Mouse (Mus musculus) retina, adult 2 months (tissue): Measurements from ENCODE around the gene Pdcd2.
A peak's percentile ranks its signal among the peaks of the same experiment; 100 is the strongest.
"Not testable (repeated sequence)": the region's sequence is repeated elsewhere in the genome, so short reads cannot be mapped to it uniquely, and the experiment has no call there.

Experiments used
- DNase-seq: peaks from one replicate; pipeline ENCODE4 v3.0.0-alpha.2; 2012; ENCODE audit warnings: low read depth, low spot score

Pdcd2 gene

GRCm38 (mm10) chr17:15526986-15527810, at the start of gene Pdcd2:
Gene Pdcd2, minus strand, starts transcription at chr17:15527301.
- DNase-seq, result peak; percentile 78

DNA sequence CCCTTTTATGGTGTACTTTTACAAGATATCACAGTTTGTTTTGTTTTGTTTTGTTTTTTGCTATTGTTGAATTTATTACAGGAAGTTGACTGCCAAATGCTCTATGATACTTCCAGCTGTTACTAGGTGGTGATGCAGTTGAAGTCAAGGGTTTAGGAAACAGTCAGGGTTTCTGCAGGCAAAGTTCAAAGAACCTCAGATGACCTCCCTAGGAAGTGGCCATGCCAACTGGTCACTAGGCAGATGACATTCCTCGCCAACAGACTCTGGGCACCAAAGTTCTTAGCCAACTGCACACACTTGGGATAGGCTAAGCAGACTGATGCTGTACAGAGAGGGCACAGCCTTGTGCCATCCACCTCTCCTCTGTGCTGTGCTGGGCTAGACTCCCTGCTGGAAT, 48.0 kb upstream of the Pdcd2 start:
- no peak for DNase-seq

- DNase-seq, result no peak
Observed at GRCm38 (mm10) chr17:15566908-15567307, 39.8 kb upstream of the Pdcd2 start.

- no peak for DNase-seq
Observed at GRCm38 (mm10) chr17:15564928-15565300, 37.8 kb upstream of the Pdcd2 start.

DNA sequence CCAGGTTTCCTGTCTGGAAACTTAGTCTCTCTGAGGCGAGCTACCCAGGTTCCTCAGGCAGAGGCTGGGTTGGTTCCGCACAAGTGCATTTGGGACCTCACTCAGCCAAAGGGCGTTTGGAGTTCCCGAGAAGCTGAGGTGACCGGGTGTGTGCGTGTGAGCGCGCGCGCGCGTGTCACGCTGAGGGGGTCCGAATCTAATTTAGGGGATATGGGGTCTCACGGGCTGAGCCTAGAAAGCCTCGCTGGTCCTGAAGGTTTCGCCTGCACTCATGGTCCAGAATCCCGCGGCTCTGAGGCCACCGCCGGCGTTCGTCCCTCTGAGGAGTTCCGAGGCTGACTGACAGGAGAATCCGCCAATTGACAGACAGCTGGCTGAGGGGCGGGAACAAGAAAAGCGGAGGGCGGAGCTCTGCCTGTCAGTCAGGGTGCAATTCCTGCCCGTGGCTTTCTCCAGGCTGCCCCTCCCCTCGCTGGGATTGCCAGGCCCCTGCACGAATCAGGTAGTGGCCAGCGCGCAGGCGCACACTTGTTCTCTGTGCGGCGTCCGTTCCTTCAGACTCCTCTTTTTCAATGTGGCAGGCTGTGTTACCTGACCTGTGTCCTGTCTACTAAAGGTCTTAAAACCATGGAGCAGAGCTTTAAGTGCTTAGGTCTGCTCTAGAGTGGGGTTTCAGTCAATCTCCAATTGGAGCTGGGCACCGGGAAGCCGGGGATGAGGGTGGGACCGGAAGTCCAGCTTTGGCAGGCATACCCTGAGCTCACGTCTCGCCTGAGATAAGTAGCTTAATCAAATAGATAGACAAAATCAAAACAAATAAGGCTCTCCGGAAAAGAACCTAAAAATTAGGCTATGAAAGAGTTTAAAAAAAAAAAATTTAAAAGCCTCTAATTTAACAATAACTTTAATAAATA, 37.2 kb upstream of the Pdcd2 start, which contains the start of gene Prdm9:
Prdm9 (minus strand) TSS at position 341 of the 914 bp plus-strand sequence.
- DNase-seq, result peak; percentile 99

- DNase-seq, result no peak
Observed at GRCm38 (mm10) chr17:15559946-15560345, 32.8 kb upstream of the Pdcd2 start.

DNA sequence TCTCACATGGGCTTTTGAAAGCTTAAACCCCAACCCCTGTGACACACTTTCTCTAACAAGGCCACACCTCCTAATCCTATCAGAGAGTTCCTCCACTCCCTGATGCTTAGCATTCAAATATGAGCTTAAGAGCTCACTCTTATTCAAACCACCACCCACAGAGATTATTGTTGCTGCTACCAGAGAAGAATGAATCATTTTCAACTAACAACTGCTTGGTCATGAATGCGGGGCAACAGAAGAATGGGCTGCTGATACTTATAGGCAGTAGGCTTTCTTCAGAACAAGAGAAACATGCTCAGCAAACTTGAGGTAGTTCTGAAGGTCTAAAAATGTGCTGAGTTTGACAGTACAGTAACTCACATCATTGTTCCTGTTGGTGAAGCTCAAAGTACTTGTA, 22.6 kb upstream of the Pdcd2 start:
- DNase-seq, result no peak

- no peak for DNase-seq
Observed at GRCm38 (mm10) chr17:15546440-15546839, 19.3 kb upstream of the Pdcd2 start.

GRCm38 (mm10) chr17:15543868-15544267, 16.8 kb upstream of the Pdcd2 start:
- DNase-seq, result not testable (repeated sequence)

DNA sequence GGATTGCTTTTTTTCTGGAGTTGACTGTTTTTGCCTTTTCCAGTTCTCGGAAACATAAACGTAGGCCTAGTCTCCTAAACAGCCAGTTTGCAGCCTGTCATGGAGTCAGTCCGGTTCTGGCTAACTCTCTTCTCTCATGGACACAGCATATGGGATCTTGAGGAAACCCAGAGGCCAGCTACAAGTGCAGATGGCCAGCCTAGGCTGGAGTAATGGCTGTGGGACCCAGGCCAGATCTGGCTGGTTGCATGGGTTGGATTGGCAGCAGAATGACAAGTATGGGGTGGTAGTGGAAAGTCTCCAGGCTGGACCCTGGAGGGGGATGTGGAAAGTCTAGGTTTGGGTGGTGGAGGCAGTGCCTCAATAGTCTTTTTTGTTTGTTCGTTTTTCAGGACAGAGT, 13.2 kb upstream of the Pdcd2 start:
- DNase-seq, result no peak

GRCm38 (mm10) chr17:15536457-15536904, 9.4 kb upstream of the Pdcd2 start:
- DNase-seq, result no peak

DNA sequence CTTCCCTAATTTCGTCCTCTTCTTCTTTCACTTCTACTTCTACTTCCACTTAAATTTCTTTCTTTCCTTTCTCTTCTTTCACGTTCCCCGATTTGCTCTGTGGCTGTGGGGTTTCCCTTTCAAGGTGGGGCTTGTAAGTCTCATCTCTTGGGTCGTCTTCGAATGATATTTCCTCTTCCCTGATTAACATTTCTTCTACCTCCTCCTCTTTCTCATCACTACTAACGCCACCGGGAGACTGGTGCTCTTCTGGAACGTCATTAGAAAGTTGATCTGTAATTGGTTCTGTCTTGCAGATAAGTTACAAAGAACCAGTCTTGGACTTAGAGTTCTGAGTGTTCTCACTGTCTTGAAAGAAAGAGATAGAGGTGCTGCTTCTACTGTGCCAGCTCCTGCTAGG, 8.8 kb upstream of the Pdcd2 start:
- DNase-seq, result no peak

DNA sequence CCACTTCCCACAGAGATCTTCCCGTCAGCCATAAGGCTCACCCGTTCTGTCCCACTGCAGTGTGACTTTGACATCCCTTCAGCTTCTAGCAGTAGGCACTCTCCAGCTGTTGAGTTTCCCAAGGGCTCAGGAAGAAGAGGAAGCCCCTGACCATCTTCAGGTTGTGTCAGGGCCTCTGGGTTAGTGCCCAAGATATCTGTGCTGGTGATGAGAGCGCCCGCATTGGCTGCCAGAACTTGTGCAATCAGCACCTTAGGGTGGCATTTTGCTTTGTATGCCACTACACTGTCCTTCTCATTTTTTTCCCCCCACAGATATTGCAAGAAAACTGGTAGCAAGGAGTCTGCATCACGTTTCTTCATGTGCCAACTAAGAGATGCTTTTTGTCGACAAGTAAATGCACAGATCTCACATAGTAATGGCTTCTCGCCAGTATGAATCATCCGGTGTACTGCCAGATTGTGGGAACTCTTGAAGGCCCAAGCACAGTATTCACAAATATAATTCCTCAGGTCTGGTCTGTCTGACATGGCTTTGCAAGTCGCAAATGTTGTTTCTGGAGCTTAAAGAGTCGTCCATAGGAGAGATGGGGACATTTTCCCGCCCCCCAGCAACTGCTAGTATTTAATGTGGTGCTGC, 8.2 kb upstream of the Pdcd2 start:
- no peak for DNase-seq

DNA sequence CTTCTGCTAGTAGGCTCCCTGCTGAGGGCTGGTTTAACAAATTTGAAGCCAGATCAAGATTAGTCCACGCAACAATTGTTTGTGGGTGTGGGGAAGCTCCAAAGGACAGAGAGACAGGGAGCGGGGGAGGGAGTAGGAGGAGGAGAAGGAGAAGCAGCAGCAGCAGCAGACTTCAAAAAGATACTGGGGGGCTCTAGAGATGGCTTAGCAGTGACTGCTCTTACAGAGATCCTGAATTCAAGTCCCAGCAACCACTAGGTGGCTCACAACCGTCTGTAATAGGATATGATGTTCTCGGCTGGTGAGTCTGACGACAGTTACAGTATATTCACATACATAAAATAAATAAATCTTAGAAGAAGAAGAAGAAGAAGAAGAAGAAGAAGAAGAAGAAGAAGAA, 3.0 kb upstream of the Pdcd2 start:
- no peak for DNase-seq

- DNase-seq, result no peak
Observed at GRCm38 (mm10) chr17:15528887-15529286, 1.8 kb upstream of the Pdcd2 start.

GRCm38 (mm10) chr17:15527811-15528136, 673 bp upstream of the Pdcd2 start:
- no peak for DNase-seq

DNA sequence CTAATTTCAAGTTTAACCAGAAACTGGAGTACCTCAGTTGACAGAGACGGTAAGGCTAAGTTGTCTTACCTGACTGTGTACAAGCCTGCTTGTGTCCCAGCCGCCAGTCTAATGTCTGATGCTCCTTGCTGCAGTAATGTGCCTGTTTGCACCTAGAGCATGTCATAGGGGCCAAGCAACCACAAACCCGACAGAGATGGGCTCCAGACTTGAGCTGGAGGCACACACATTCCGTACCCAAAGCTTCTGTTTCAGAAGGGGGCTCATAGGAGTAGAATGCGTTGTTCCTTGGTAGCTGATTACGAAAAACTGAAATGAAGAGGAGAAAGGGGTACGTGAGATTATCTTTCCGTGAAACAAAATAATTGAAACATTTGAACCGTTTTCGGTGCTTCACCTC, 797 bp downstream of the Pdcd2 start:
- DNase-seq, result no peak

- DNase-seq, result no peak
Observed at GRCm38 (mm10) chr17:15518766-15519165, 8.3 kb downstream of the Pdcd2 start.

DNA sequence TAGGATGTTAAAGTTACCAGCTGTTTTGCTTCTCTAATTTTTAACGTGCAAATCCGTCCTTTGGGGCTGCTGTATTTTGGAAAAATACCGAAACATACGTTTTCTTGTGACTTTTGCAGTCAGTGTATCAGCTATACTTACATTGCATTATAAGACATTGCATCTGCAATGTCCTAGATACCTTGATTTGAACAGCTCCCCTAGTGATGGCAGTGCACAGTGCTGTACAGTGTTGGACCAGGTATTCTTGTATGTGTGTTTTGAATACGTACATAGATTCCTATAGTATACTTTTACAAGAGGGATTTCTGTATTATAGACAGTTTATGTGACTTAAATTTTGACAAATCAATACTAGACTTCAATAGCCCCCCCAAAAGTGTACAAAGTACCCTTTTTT, 8.9 kb downstream of the Pdcd2 start:
- DNase-seq, result no peak

GRCm38 (mm10) chr17:15517776-15518175, 9.3 kb downstream of the Pdcd2 start:
- DNase-seq, result no peak

- no peak for DNase-seq
Observed at GRCm38 (mm10) chr17:15510694-15511093, 16.4 kb downstream of the Pdcd2 start.
